Mouse (Mus musculus): ENCODE data around the gene Mmp2. TPM values are rescaled to one million over a fixed set of nuclear protein-coding genes. Genes with fewer than 3 reads are reported as not detected.

The Mmp2 gene
- total RNA-seq (2012; rRNA removed), result 36.9 and 54.8 TPM in 2 replicates

DNA sequence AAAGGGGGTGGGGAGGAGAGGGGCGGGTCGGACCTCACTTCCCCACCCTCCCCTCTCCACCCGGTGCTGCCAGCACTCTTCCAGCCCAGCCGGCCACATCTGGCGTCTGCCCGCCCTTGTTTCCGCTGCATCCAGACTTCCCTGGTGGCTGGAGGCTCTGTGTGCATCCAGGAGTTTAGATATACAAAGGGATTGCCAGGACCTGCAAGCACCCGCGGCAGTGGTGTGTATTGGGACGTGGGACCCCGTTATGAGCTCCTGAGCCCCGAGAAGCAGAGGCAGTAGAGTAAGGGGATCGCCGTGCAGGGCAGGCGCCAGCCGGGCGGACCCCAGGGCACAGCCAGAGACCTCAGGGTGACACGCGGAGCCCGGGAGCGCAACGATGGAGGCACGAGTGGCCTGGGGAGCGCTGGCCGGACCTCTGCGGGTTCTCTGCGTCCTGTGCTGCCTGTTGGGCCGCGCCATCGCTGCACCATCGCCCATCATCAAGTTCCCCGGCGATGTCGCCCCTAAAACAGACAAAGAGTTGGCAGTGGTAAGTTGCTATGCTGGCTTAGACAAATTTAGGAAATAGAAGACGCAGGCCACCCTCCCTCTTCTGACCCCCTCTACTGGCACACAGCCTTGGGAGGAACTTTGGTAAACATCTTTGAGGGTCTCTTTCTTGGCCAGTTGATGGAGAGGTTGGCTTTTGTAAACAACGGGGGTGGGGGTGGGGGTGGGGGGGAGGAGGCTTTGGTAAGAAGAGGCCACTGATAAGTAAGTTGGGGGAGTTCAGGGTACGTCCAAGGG, at the start of gene Mmp2:
Gene Mmp2 (plus strand): TSS at position 49 of the 792 bp plus-strand sequence.
- H3K9me3 ChIP-seq (ENCODE audit: control insufficient read depth, insufficient read depth, low read depth, low read length), result no peaks in the 10 kb centered on the region
- peak within 1 kb of the TSS; percentile 76 to 78 for H3K4me3 ChIP-seq (ENCODE audit: insufficient read depth in 1 of 2, low read depth in 1 of 2, low read length in 2 of 2, poor library complexity in 1 of 2, severe bottlenecking in 1 of 2)
- DNase-seq (ENCODE audit: low read depth, low spot score), result no peak
- H3K27ac ChIP-seq (ENCODE audit: insufficient read depth, low read depth, low read length, poor library complexity, severe bottlenecking), result no peak within 1 kb of the TSS
- peaks cover 4% of the 10 kb centered on the region in 2 experiments; a peak in 3 of 4 replicates for H3K4me1 ChIP-seq (ENCODE audit: control insufficient read depth in 2 of 2, insufficient read depth in 2 of 2, low read length in 2 of 2, poor library complexity in 1 of 2)
- H3K9ac ChIP-seq (ENCODE audit: insufficient read depth, low read depth, low read length, poor library complexity, severe bottlenecking), result peak within 1 kb of the TSS; percentile 70
- peaks cover 2% of the 10 kb centered on the region; the same call in 1 of the 2 replicates for H3K36me3 ChIP-seq (ENCODE audit: control insufficient read depth, insufficient read depth, low read length, poor library complexity, severe bottlenecking)
- in situ Hi-C loops (cut with MboI; ENCODE audit: low sequenced_read_pairs in 2 of 2, unreplicated experiment in 2 of 2), result no loop called here
- no peak for TF ChIP-seq HCFC1 (IDR thresholded peaks at IDR 0.05; ENCODE audit: borderline replicate concordance, insufficient read depth, low read length)
- TF ChIP-seq ZC3H11A (IDR thresholded peaks at IDR 0.05; ENCODE audit: borderline replicate concordance, low read depth, low read length), result no peak
- TF ChIP-seq CHD2 (IDR thresholded peaks at IDR 0.05; ENCODE audit: low read depth, low read length), result no peak
- TF ChIP-seq MAFK (IDR thresholded peaks at IDR 0.05; ENCODE audit: insufficient read depth, low read depth, low read length), result no peak
- TF ChIP-seq ZNF384 (IDR thresholded peaks at IDR 0.05; ENCODE audit: low read depth, low read length), result no peak

DNA sequence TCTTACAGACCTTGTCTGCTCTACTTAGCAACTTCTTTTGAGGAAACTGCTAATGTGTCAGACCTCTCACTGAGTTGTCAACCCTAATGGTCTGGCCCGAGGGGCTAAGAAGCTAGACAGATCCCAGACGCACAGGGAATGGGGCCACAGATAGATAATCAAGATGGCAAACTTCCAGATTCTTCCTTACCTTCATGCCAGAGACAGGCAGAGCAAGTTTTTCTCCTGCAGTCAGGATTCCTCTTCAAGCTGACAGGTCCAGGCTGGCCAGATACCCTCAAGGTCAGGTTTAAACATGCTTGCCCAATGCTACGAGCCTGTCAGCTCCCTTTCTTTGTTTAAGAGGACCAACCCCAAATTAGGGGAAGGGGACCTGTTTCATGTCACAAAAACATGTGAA, 46.1 kb upstream of the Mmp2 start:
- no peak overlapping the region for H3K4me3 ChIP-seq (ENCODE audit: insufficient read depth in 1 of 2, low read depth in 1 of 2, low read length in 2 of 2, poor library complexity in 1 of 2, severe bottlenecking in 1 of 2)
- H3K4me1 ChIP-seq (ENCODE audit: control insufficient read depth in 2 of 2, insufficient read depth in 2 of 2, low read length in 2 of 2, poor library complexity in 1 of 2), result peaks cover 2 to 6% of the 10 kb centered on the region in 2 experiments; a peak in 2 of 4 replicates
- no peaks in the 10 kb centered on the region for H3K36me3 ChIP-seq (ENCODE audit: control insufficient read depth, insufficient read depth, low read length, poor library complexity, severe bottlenecking)
- TF ChIP-seq MAFK (IDR thresholded peaks at IDR 0.05; ENCODE audit: insufficient read depth, low read depth, low read length) (no peak), ZC3H11A (IDR thresholded peaks at IDR 0.05; ENCODE audit: borderline replicate concordance, low read depth, low read length) (no peak), HCFC1 (IDR thresholded peaks at IDR 0.05; ENCODE audit: borderline replicate concordance, insufficient read depth, low read length) (no peak), CHD2 (IDR thresholded peaks at IDR 0.05; ENCODE audit: low read depth, low read length) (no peak), ZNF384 (IDR thresholded peaks at IDR 0.05; ENCODE audit: low read depth, low read length) (no peak)
- no peaks in the 10 kb centered on the region for H3K9me3 ChIP-seq (ENCODE audit: control insufficient read depth, insufficient read depth, low read depth, low read length)
- in situ Hi-C loops (cut with MboI; ENCODE audit: low sequenced_read_pairs in 2 of 2, unreplicated experiment in 2 of 2), result no loop called here
- no peak for DNase-seq (ENCODE audit: low read depth, low spot score)
- H3K9ac ChIP-seq (ENCODE audit: insufficient read depth, low read depth, low read length, poor library complexity, severe bottlenecking), result no peak overlapping the region
- H3K27ac ChIP-seq (ENCODE audit: insufficient read depth, low read depth, low read length, poor library complexity, severe bottlenecking), result no peak overlapping the region

DNA sequence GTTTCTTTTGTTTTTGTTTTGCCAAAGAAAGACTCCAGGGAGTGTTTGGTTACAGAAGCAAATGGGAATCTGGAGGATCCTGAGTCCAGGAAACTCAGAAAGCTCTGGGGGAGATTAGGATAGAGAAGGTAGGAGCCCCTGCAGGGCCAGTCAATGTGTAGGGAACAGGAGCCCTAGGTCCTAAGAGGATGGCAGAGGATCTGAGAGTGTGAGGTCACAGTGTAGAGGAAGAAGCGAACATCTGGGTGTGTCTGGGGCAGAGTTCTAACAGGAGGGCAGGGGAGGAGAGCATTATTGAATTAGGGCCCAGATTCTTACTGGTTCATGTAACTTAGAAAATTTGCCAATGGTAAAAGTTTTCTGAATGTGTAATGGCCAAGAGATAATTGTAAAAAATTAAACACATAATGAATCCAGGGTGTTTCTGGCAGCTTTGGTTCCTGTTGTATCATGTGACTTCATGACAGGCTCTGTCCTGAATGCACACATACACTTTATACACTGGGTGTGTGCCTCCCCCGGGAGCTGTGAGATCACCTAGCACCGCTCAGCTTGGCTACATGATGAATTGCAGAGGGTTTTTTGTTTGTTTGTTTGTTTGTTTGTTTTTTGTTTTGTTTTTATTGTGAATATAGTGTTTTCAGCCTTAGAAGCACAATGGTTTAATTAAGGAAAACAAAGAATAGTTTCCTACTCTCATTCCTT, 43.0 kb upstream of the Mmp2 start:
- in situ Hi-C loops (cut with MboI; ENCODE audit: low sequenced_read_pairs in 2 of 2, unreplicated experiment in 2 of 2), result no loop called here

DNA sequence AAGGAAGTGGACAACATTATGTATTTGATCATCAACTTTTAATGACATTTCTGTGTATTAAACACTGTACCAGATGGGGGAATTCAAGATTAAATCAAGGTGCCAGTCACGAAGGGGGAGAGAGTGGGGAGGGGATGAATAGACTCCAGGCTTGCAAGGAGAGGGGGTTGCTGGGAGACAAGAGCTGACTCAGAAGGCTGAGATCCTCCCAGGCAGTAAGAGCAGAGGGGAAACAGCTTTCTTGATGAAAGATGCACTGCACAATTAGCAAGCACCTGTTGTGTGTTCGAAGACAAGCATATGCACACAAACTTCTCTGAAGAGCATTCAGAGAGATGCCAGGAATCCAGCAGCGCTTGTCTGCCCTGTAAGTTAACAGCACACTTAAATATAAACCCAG, 36.3 kb upstream of the Mmp2 start:
- in situ Hi-C loops (cut with MboI; ENCODE audit: low sequenced_read_pairs in 2 of 2, unreplicated experiment in 2 of 2), result no loop called here
- H3K27ac ChIP-seq (ENCODE audit: insufficient read depth, low read depth, low read length, poor library complexity, severe bottlenecking), result no peak overlapping the region

More for the DNA sequence above, 43.0 kb upstream of the Mmp2 start:
- TF ChIP-seq ZC3H11A (IDR thresholded peaks at IDR 0.05; ENCODE audit: borderline replicate concordance, low read depth, low read length) (no peak), MAFK (IDR thresholded peaks at IDR 0.05; ENCODE audit: insufficient read depth, low read depth, low read length) (no peak), HCFC1 (IDR thresholded peaks at IDR 0.05; ENCODE audit: borderline replicate concordance, insufficient read depth, low read length) (no peak), CHD2 (IDR thresholded peaks at IDR 0.05; ENCODE audit: low read depth, low read length) (no peak), ZNF384 (IDR thresholded peaks at IDR 0.05; ENCODE audit: low read depth, low read length) (no peak)
- H3K4me3 ChIP-seq (ENCODE audit: insufficient read depth in 1 of 2, low read depth in 1 of 2, low read length in 2 of 2, poor library complexity in 1 of 2, severe bottlenecking in 1 of 2), result no peak overlapping the region
- DNase-seq (ENCODE audit: low read depth, low spot score), result no peak
- no peak overlapping the region for H3K27ac ChIP-seq (ENCODE audit: insufficient read depth, low read depth, low read length, poor library complexity, severe bottlenecking)
- no peaks in the 10 kb centered on the region for H3K36me3 ChIP-seq (ENCODE audit: control insufficient read depth, insufficient read depth, low read length, poor library complexity, severe bottlenecking)
- no peak overlapping the region for H3K9ac ChIP-seq (ENCODE audit: insufficient read depth, low read depth, low read length, poor library complexity, severe bottlenecking)
- H3K4me1 ChIP-seq (ENCODE audit: control insufficient read depth in 2 of 2, insufficient read depth in 2 of 2, low read length in 2 of 2, poor library complexity in 1 of 2), result 0 out of 4 replicates have a peak, but pooled peaks cover 0 to 2% of the 10 kb centered on the region in 2 experiments
- no peaks in the 10 kb centered on the region for H3K9me3 ChIP-seq (ENCODE audit: control insufficient read depth, insufficient read depth, low read depth, low read length)

More for the DNA sequence above, 36.3 kb upstream of the Mmp2 start:
- TF ChIP-seq HCFC1 (IDR thresholded peaks at IDR 0.05; ENCODE audit: borderline replicate concordance, insufficient read depth, low read length) (no peak), MAFK (IDR thresholded peaks at IDR 0.05; ENCODE audit: insufficient read depth, low read depth, low read length) (no peak), ZNF384 (IDR thresholded peaks at IDR 0.05; ENCODE audit: low read depth, low read length) (no peak), CHD2 (IDR thresholded peaks at IDR 0.05; ENCODE audit: low read depth, low read length) (no peak), ZC3H11A (IDR thresholded peaks at IDR 0.05; ENCODE audit: borderline replicate concordance, low read depth, low read length) (no peak)
- H3K4me1 ChIP-seq (ENCODE audit: control insufficient read depth in 2 of 2, insufficient read depth in 2 of 2, low read length in 2 of 2, poor library complexity in 1 of 2), result no peaks in the 10 kb centered on the region
- no peak overlapping the region for H3K9ac ChIP-seq (ENCODE audit: insufficient read depth, low read depth, low read length, poor library complexity, severe bottlenecking)
- DNase-seq (ENCODE audit: low read depth, low spot score), result no peak
- no peaks in the 10 kb centered on the region for H3K9me3 ChIP-seq (ENCODE audit: control insufficient read depth, insufficient read depth, low read depth, low read length)
- no peak overlapping the region for H3K4me3 ChIP-seq (ENCODE audit: insufficient read depth in 1 of 2, low read depth in 1 of 2, low read length in 2 of 2, poor library complexity in 1 of 2, severe bottlenecking in 1 of 2)
- H3K36me3 ChIP-seq (ENCODE audit: control insufficient read depth, insufficient read depth, low read length, poor library complexity, severe bottlenecking), result no peaks in the 10 kb centered on the region
